Mouse (Mus musculus) cortical plate, adult 2 months (tissue): Measurements from ENCODE around the gene Ppp2r3c.
"Not testable (repeated sequence)": the region's sequence is repeated elsewhere in the genome, so short reads cannot be mapped to it uniquely, and the experiment has no call there.

Source experiments
- CTCF ChIP-seq: fragments of 200-500 bp; IDR thresholded peaks from 2 replicates; pipeline ENCODE4 v1.5.1; 2011; ENCODE audit warnings: mild to moderate bottlenecking, control low read depth, low read length; ENCODE audit not compliant: insufficient read depth; ENCODE audit errors: extremely low read depth
- POLR2A ChIP-seq: fragments of 200-500 bp; IDR thresholded peaks from 2 replicates; pipeline ENCODE4 v1.6.1; 2011; ENCODE audit warnings: mild to moderate bottlenecking, low read length, control low read depth; ENCODE audit not compliant: insufficient read depth; ENCODE audit errors: extremely low read depth

GRCm38 (mm10) chr12:55242243-55242642 is 60.6 kb downstream of the Ppp2r3c start:
- not testable (repeated sequence) for TF ChIP-seq CTCF, POLR2A
